ENCODE assay signal across 22 mouse cellular contexts in genomic region chr10:7250455-7250854, GRCm38 (mm10). TPM values are rescaled to one million over a fixed set of nuclear protein-coding genes. Genes with fewer than 3 reads are reported as not detected.
DNase-seq lines count a peak whose midpoint lies in the region; ATAC-seq and TF ChIP-seq lines count a peak whose summit lies in the region.
"Had no signal": no experiment of that assay in that cellular context is flagged by ENCODE, and none has a peak within 500 bp of the region (broad histone marks: within the 10 kb centered on the region; RNA-seq: fewer than 3 reads in every experiment).

No protein-coding gene starts in this region.

- no peak for DNase-seq in kidney, adult 9 months
- DNase-seq in kidney, adult 2 months: no peak
- no peak for DNase-seq in stomach, postnatal 0 days (ENCODE audit: low spot score)
- DNase-seq: adrenal gland, adult 2 months; adrenal gland, postnatal 10 days; adrenal gland, postnatal 25 days; cerebellum, adult 11 months; cerebellum, adult 18-20 months; cerebellum, adult 8-10 months; cerebellum, adult 9-11 months; cerebellum, postnatal 14 days; cerebellum, postnatal 36 days had no signal

- no peak for TF ChIP-seq EP300 in stomach, postnatal 0 days (optimal IDR thresholded peaks at IDR 0.05)

- no peak for TF ChIP-seq POLR2A in kidney, adult 2 months (IDR thresholded peaks at IDR 0.05; ENCODE audit: low read depth, low read length)
- no peak for TF ChIP-seq POLR2A in myocyte (IDR thresholded peaks at IDR 0.05; ENCODE audit: insufficient read length, low read depth)

- no peak for TF ChIP-seq CTCF in kidney, adult 2 months (conservative IDR thresholded peaks at IDR 0.05; ENCODE audit: insufficient read depth, insufficient read length, low read depth, low read length)
- no peak for TF ChIP-seq CTCF in stomach, postnatal 0 days (IDR thresholded peaks at IDR 0.05; ENCODE audit: low read depth)

- no peak overlapping the region for H3K27ac ChIP-seq in kidney, embryonic 14.5 days (ENCODE audit: low read depth, low read length)
- H3K27ac ChIP-seq in kidney, embryonic 16.5 days (ENCODE audit: low read length): no peak overlapping the region
- H3K27ac ChIP-seq in kidney, adult 2 months (ENCODE audit: insufficient read depth, low read depth, low read length): no peak overlapping the region
- no peak overlapping the region for H3K27ac ChIP-seq in stomach, postnatal 0 days (replicated peaks)
- H3K27ac ChIP-seq: embryonic facial prominence, embryonic 13.5 days; embryonic facial prominence, embryonic 15.5 days; forebrain, embryonic 10.5 days; forebrain, embryonic 12.5 days had no signal

- no peak overlapping the region for H3K4me3 ChIP-seq in kidney, embryonic 14.5 days (ENCODE audit: low read length)
- no peak overlapping the region for H3K4me3 ChIP-seq in kidney, embryonic 16.5 days (ENCODE audit: low read length)
- H3K4me3 ChIP-seq in kidney, adult 2 months (ENCODE audit: insufficient read depth, low read depth, low read length): no peak overlapping the region
- H3K4me3 ChIP-seq in myocyte: no peak overlapping the region
- no peak overlapping the region for H3K4me3 ChIP-seq in stomach, postnatal 0 days (ENCODE audit: low read depth, low read length)
- H3K4me3 ChIP-seq: embryonic facial prominence, embryonic 13.5 days; embryonic facial prominence, embryonic 15.5 days; erythroblast, embryonic 14.5 days; forebrain, embryonic 10.5 days; forebrain, embryonic 12.5 days had no signal

- H3K27me3 ChIP-seq in kidney, embryonic 14.5 days (ENCODE audit: control insufficient read depth, insufficient read depth, low read length): no peaks in the 10 kb centered on the region
- no peaks in the 10 kb centered on the region for H3K27me3 ChIP-seq in kidney, embryonic 16.5 days (ENCODE audit: insufficient read depth, low read length)
- H3K27me3 ChIP-seq in kidney, adult 2 months (replicated peaks; ENCODE audit: control insufficient read depth, insufficient read depth, low read length): no peaks in the 10 kb centered on the region
- H3K27me3 ChIP-seq in myocyte (ENCODE audit: control insufficient read depth, insufficient read depth, insufficient read length): no peaks in the 10 kb centered on the region
- no peaks in the 10 kb centered on the region for H3K27me3 ChIP-seq in stomach, postnatal 0 days (ENCODE audit: control insufficient read depth, insufficient read depth, low read length)
- H3K27me3 ChIP-seq: embryonic facial prominence, embryonic 13.5 days; embryonic facial prominence, embryonic 15.5 days; forebrain, embryonic 12.5 days had no signal

- ATAC-seq in kidney, embryonic 14.5 days (ENCODE audit: low FRiP score, low TSS enrichment): peak; percentile 95
- ATAC-seq in kidney, embryonic 16.5 days (ENCODE audit: low FRiP score, low TSS enrichment): peak; percentile 82; the same call in 1 of the 2 replicates
- ATAC-seq in stomach, postnatal 0 days (ENCODE audit: low FRiP score, low TSS enrichment): no peak
- ATAC-seq: forebrain, embryonic 14.5 days; forebrain, embryonic 16.5 days had no signal

- H3K36me3 ChIP-seq in kidney, embryonic 14.5 days (ENCODE audit: control insufficient read depth, insufficient read depth, low read length): no peaks in the 10 kb centered on the region
- H3K36me3 ChIP-seq in kidney, embryonic 16.5 days (ENCODE audit: insufficient read depth, low read length): no peaks in the 10 kb centered on the region
- H3K36me3 ChIP-seq in kidney, adult 2 months (ENCODE audit: control insufficient read depth, insufficient read depth, low read length): no peaks in the 10 kb centered on the region
- H3K36me3 ChIP-seq in myocyte (ENCODE audit: control insufficient read depth, insufficient read depth): no peaks in the 10 kb centered on the region
- no peaks in the 10 kb centered on the region for H3K36me3 ChIP-seq in stomach, postnatal 0 days (ENCODE audit: control insufficient read depth, insufficient read depth, low read length)
- H3K36me3 ChIP-seq: embryonic facial prominence, embryonic 13.5 days; embryonic facial prominence, embryonic 15.5 days; forebrain, embryonic 10.5 days; forebrain, embryonic 12.5 days had no signal

- H3ac ChIP-seq in myocyte (ENCODE audit: control insufficient read depth, insufficient read length): no peak overlapping the region

- 35% methylated on average over 2 of the region's 2 CpGs for WGBS in kidney, embryonic 14.5 days
- WGBS in kidney, embryonic 16.5 days: 28% methylated on average over 2 of the region's 2 CpGs
- 56% methylated on average over 2 of the region's 2 CpGs for WGBS in kidney, adult 2 months
- 65% methylated on average over 2 of the region's 2 CpGs for WGBS in stomach, postnatal 0 days

- H3K4me1 ChIP-seq in kidney, embryonic 14.5 days (ENCODE audit: control insufficient read depth, insufficient read depth, low read length): no peaks in the 10 kb centered on the region
- no peaks in the 10 kb centered on the region for H3K4me1 ChIP-seq in kidney, embryonic 16.5 days (ENCODE audit: insufficient read depth, low read length)
- no peaks in the 10 kb centered on the region for H3K4me1 ChIP-seq in kidney, adult 2 months (ENCODE audit: control insufficient read depth, insufficient read depth, low read length)
- no peaks in the 10 kb centered on the region for H3K4me1 ChIP-seq in stomach, postnatal 0 days (replicated peaks; ENCODE audit: control insufficient read depth, insufficient read depth)
- H3K4me1 ChIP-seq: embryonic facial prominence, embryonic 13.5 days; embryonic facial prominence, embryonic 15.5 days; forebrain, embryonic 10.5 days; forebrain, embryonic 12.5 days had no signal

- H3K4me2 ChIP-seq in kidney, embryonic 14.5 days (replicated peaks; ENCODE audit: low read depth, low read length): no peak overlapping the region
- no peak overlapping the region for H3K4me2 ChIP-seq in kidney, embryonic 16.5 days (replicated peaks; ENCODE audit: low read depth, low read length)
- no peak overlapping the region for H3K4me2 ChIP-seq in myocyte (ENCODE audit: low read depth)
- no peak overlapping the region for H3K4me2 ChIP-seq in stomach, postnatal 0 days (replicated peaks; ENCODE audit: low read depth)
- H3K4me2 ChIP-seq: embryonic facial prominence, embryonic 13.5 days; embryonic facial prominence, embryonic 15.5 days; forebrain, embryonic 12.5 days had no signal

- H3K9me3 ChIP-seq in kidney, embryonic 14.5 days (ENCODE audit: control insufficient read depth, low read length): no peaks in the 10 kb centered on the region
- H3K9me3 ChIP-seq in kidney, embryonic 16.5 days (ENCODE audit: low read length): no peaks in the 10 kb centered on the region
- H3K9me3 ChIP-seq in stomach, postnatal 0 days (ENCODE audit: control insufficient read depth, low read length): no peaks in the 10 kb centered on the region
- H3K9me3 ChIP-seq: embryonic facial prominence, embryonic 13.5 days; embryonic facial prominence, embryonic 15.5 days; forebrain, embryonic 12.5 days had no signal

- no peak overlapping the region for H3K9ac ChIP-seq in kidney, embryonic 14.5 days (ENCODE audit: low read depth, low read length)
- no peak overlapping the region for H3K9ac ChIP-seq in kidney, embryonic 16.5 days (replicated peaks; ENCODE audit: low read length)
- H3K9ac ChIP-seq in stomach, postnatal 0 days (ENCODE audit: low read length): no peak overlapping the region
- H3K9ac ChIP-seq: embryonic facial prominence, embryonic 13.5 days; embryonic facial prominence, embryonic 15.5 days; forebrain, embryonic 12.5 days had no signal

- no peaks in the 10 kb centered on the region for H3K79me2 ChIP-seq in myocyte (ENCODE audit: control insufficient read depth, insufficient read depth)

TF ChIP-seq in myocyte, 11 proteins besides CTCF, POLR2A, EP300 and RAD21:
- TF ChIP-seq MYOD1 (IDR thresholded peaks at IDR 0.05; ENCODE audit: control insufficient read depth in 1 of 3, insufficient read length in 2 of 3, low read depth in 2 of 3) (peak in 2 of 3 experiments; percentile 27 to 60), MYOG (IDR thresholded peaks at IDR 0.05; ENCODE audit: control insufficient read depth in 1 of 3, insufficient read depth in 1 of 3, insufficient read length in 2 of 3, low read depth in 2 of 3) (peak in 1 of 3 experiments; percentile 10), MAX (IDR thresholded peaks at IDR 0.05; ENCODE audit: low read depth) (no peak)

RNA-seq across cellular contexts. Expression of gene Cnksr3, which starts 38.4 kb away (rescaled TPM):
- polyA plus RNA-seq in kidney, embryonic 14.5 days (2014; fragmentation: Nextera tagmentation; extraction: Ambion mirVana): 8.3 and 15.2 TPM in 2 replicates
- 18.5 and 19.9 TPM in 2 replicates for polyA plus RNA-seq in kidney, embryonic 16.5 days (2015; fragmentation: Nextera tagmentation; extraction: Ambion mirVana)
- polyA plus RNA-seq in kidney, adult 2 months (2012; rRNA removed): 10.5 and 11.8 TPM in 2 replicates
- 11.4 TPM for polyA plus RNA-seq in myocyte (2012; fragmentation: generic; extraction: Trizol)
- 7.0 and 7.6 TPM in 2 replicates for polyA plus RNA-seq in stomach, postnatal 0 days (2015; fragmentation: Nextera tagmentation; extraction: Ambion mirVana)
